Mouse (Mus musculus): Measurements from ENCODE around the gene Zfp800.

Gene Zfp800

DNA sequence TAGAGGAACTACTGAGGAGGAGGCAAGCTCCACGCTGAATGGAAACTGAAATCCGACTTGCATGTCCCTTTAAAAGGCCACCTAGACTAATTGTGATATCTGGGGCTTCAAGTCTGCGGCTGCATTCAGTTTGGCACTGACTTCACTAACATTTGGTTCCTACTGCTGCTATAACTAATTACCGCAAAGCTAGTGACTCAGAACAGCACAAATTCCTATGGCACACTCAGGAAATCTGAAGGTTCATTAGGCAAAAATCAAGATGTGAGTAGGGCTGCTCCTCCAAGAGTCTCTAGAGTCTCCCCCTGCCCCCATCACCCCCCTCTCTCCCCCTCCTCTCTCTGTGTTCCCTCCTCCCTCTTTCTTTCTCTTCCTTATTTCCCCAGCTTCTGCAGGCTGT is 194.4 kb downstream of the Zfp800 start:
- DNase-seq (ENCODE audit: low spot score): no peak

GRCm38 (mm10) chr6:28202833-28203232 is 195.0 kb downstream of the Zfp800 start:
- DNase-seq (ENCODE audit: low spot score): no peak

- no peak for DNase-seq (ENCODE audit: low spot score)
Observed at GRCm38 (mm10) chr6:28193901-28194300, 203.9 kb downstream of the Zfp800 start.

DNA sequence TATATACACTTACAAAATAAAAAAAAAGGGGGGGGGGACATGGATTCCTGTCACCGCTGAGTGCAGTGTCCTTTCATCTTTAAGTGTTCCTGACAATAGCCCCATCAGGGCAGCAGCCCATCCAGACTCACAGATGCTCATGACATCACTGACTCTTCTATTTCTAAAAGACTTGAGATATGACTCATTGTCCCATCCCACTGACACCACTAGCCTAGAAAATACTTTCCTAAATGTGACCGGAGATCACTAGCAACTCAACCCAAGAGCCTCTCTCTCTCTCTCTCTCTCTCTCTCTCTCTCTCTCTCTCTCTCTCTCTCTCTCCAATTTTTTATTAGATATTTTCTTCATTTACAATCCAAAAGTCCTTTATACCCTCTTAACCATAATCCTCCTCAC is 205.9 kb downstream of the Zfp800 start:
- DNase-seq (ENCODE audit: low spot score): no peak
